Mouse (Mus musculus): ENCODE results near the gene 1110051M20Rik. TPM values are rescaled to one million over a fixed set of nuclear protein-coding genes. Genes with fewer than 3 reads are reported as not detected.
"Not testable (repeated sequence)": the region's sequence is repeated elsewhere in the genome, so short reads cannot be mapped to it uniquely, and the experiment has no call there.

1110051M20Rik gene
- polyA plus RNA-seq, 1 experiment from 2014 or later = 27.0 TPM

DNA sequence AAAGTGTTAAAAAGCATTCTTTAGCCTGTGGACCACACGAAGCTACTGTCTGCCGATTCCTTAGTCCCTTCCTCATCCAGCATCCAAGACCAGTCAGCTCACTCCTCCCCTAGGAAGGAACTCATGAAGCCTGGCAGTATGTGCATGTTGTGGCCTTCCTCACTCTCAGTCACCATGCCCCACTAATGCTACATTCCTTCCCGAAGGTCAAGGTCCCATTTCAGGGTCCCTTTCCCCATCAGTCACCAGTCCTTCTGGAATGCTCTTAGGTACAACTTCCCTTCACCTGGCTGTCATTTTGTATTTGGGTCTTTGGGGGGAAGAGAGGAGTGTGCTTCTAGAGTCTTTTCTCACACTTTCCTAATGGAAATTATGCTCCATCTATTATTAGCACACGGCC lies 192.5 kb downstream of the 1110051M20Rik start:
- Histone ChIP-seq H3K9me3 (ENCODE audit: low read length) (no peaks in the 10 kb centered on the region), H3K36me3 (ENCODE audit: insufficient read depth, low read length) (no peaks in the 10 kb centered on the region), H3K4me1 (ENCODE audit: insufficient read depth, low read depth, low read length) (no peaks in the 10 kb centered on the region), H3K27me3 (replicated peaks; ENCODE audit: insufficient read depth, low read length) (no peaks in the 10 kb centered on the region; the same call in 1 of the 2 replicates), H3K4me3 (ENCODE audit: low read depth, low read length) (no peak overlapping the region), H3K27ac (ENCODE audit: low read length) (no peak overlapping the region), H3K4me2 (replicated peaks; ENCODE audit: low read depth, low read length) (no peak overlapping the region), H3K9ac (replicated peaks; ENCODE audit: low read depth) (no peak overlapping the region)
- ATAC-seq (no peak), DNase-seq (ENCODE audit: low spot score) (no peak)
- TF ChIP-seq CTCF (IDR thresholded peaks at IDR 0.05) = no peak
- TF ChIP-seq EP300 (IDR thresholded peaks at IDR 0.05) = no peak
- WGBS = 49% methylated on average over 4 of the region's 4 CpGs

- Histone ChIP-seq H3K27me3 (replicated peaks; ENCODE audit: insufficient read depth, low read length) (no peaks in the 10 kb centered on the region), H3K36me3 (ENCODE audit: insufficient read depth, low read length) (no peaks in the 10 kb centered on the region), H3K9me3 (ENCODE audit: low read length) (no peaks in the 10 kb centered on the region), H3K4me3 (ENCODE audit: low read depth, low read length) (no peak overlapping the region), H3K9ac (replicated peaks; ENCODE audit: low read depth) (no peak overlapping the region), H3K4me2 (replicated peaks; ENCODE audit: low read depth, low read length) (no peak overlapping the region), H3K4me1 (ENCODE audit: insufficient read depth, low read depth, low read length) (no peaks in the 10 kb centered on the region), H3K27ac (ENCODE audit: low read length) (no peak overlapping the region)
- DNase-seq (ENCODE audit: low spot score) = no peak
- no peak for TF ChIP-seq CTCF (IDR thresholded peaks at IDR 0.05)
- TF ChIP-seq EP300 (IDR thresholded peaks at IDR 0.05) = no peak
- 76% methylated on average over 4 of the region's 4 CpGs for WGBS
- no peak for ATAC-seq
Measured at GRCm38 (mm10) chr2:91248366-91248765, 196.1 kb downstream of the 1110051M20Rik start.

DNA sequence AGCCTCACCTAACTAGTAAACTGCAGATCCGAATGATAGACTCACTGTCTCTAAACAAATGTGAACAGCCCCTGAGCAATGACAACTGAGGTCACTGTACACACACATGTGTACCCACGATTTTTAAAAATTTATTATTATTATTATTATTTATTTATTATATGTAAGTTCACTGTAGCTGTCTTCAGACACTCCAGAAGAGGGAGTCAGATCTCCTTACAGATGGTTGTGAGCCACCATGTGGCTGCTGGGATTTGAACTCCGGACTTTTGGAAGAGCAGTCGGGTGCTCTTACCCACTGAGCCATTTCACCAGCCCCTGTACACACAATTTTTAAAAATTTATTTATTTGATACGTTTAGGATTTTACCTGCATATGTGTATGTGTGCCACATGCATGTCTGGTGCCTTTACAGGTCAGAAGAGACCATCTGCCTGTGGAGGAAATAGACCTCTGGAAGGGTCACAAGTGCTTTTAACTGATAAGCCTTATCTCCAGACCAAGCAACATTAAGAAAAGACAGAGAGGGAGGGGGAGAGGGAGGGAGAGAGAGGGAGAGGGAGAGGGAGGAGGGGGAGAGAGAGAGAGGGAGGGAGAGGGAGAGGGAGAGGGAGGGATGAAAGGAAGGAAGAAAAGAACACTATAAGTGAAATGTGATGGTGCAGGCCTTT lies 199.8 kb downstream of the 1110051M20Rik start:
- TF ChIP-seq EP300 (IDR thresholded peaks at IDR 0.05) = no peak
- H3K27me3 ChIP-seq (replicated peaks; ENCODE audit: insufficient read depth, low read length) = no peaks in the 10 kb centered on the region
- H3K4me1 ChIP-seq (ENCODE audit: insufficient read depth, low read depth, low read length) = no peaks in the 10 kb centered on the region
- 70% methylated on average over 5 of the region's 5 CpGs for WGBS
- no peak overlapping the region for H3K27ac ChIP-seq (ENCODE audit: low read length)
- no peak overlapping the region for H3K9ac ChIP-seq (replicated peaks; ENCODE audit: low read depth)
- H3K9me3 ChIP-seq (ENCODE audit: low read length) = no peaks in the 10 kb centered on the region
- no peak overlapping the region for H3K4me2 ChIP-seq (replicated peaks; ENCODE audit: low read depth, low read length)
- H3K36me3 ChIP-seq (ENCODE audit: insufficient read depth, low read length) = no peaks in the 10 kb centered on the region
- H3K4me3 ChIP-seq (ENCODE audit: low read depth, low read length) = no peak overlapping the region
- DNase-seq (ENCODE audit: low spot score) (no peak), ATAC-seq (no peak)

DNA sequence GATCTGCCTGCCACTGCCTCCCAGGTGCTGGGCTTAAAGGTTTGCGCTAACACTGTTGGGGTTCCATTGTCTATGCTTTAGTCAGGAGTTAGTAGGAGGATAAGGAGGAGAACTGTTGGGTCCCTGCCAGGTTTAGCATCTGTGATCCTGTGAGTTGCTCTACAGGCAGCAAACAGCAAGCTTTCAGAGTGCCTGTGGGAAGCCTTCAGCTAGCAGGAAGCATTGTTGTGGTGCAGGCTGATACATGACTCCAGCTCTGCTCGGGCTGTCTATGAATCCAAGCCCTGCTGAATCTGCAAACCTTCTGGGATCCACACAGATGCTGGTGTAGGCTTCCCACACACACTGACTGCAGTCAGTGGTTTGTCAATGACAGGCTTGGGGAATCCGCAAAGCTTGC lies 201.1 kb downstream of the 1110051M20Rik start:
- no peak for TF ChIP-seq CTCF (IDR thresholded peaks at IDR 0.05)
- TF ChIP-seq EP300 (IDR thresholded peaks at IDR 0.05) = no peak
- WGBS = 66% methylated on average over 3 of the region's 3 CpGs
- Histone ChIP-seq H3K4me2 (replicated peaks; ENCODE audit: low read depth, low read length) (no peak overlapping the region), H3K27me3 (replicated peaks; ENCODE audit: insufficient read depth, low read length) (no peaks in the 10 kb centered on the region), H3K4me1 (ENCODE audit: insufficient read depth, low read depth, low read length) (no peaks in the 10 kb centered on the region), H3K36me3 (ENCODE audit: insufficient read depth, low read length) (no peaks in the 10 kb centered on the region), H3K9ac (replicated peaks; ENCODE audit: low read depth) (no peak overlapping the region), H3K27ac (ENCODE audit: low read length) (no peak overlapping the region), H3K9me3 (ENCODE audit: low read length) (no peaks in the 10 kb centered on the region), H3K4me3 (ENCODE audit: low read depth, low read length) (no peak overlapping the region)
- no peak for DNase-seq (ENCODE audit: low spot score)
- ATAC-seq = no peak

- Histone ChIP-seq H3K36me3 (ENCODE audit: insufficient read depth, low read length) (no peaks in the 10 kb centered on the region), H3K27ac (ENCODE audit: low read length) (no peak overlapping the region), H3K27me3 (replicated peaks; ENCODE audit: insufficient read depth, low read length) (no peaks in the 10 kb centered on the region), H3K4me3 (ENCODE audit: low read depth, low read length) (no peak overlapping the region), H3K9ac (replicated peaks; ENCODE audit: low read depth) (no peak overlapping the region), H3K4me2 (replicated peaks; ENCODE audit: low read depth, low read length) (no peak overlapping the region), H3K4me1 (ENCODE audit: insufficient read depth, low read depth, low read length) (no peaks in the 10 kb centered on the region), H3K9me3 (ENCODE audit: low read length) (no peaks in the 10 kb centered on the region)
- DNase-seq (ENCODE audit: low spot score) = no peak
- ATAC-seq = no peak
- 63% methylated on average over 5 of the region's 5 CpGs for WGBS
- TF ChIP-seq EP300 (IDR thresholded peaks at IDR 0.05) (no peak), CTCF (IDR thresholded peaks at IDR 0.05) (no peak)
Measured at GRCm38 (mm10) chr2:91242547-91242946, 202.0 kb downstream of the 1110051M20Rik start.

GRCm38 (mm10) chr2:91237511-91238080 lies 206.9 kb downstream of the 1110051M20Rik start:
- peak overlapping the region; percentile 82 for H3K27ac ChIP-seq (ENCODE audit: low read length)
- peak; percentile 6; the same call in 1 of the 2 replicates for TF ChIP-seq EP300 (IDR thresholded peaks at IDR 0.05)
- peak; percentile 52; the same call in 1 of the 2 replicates for TF ChIP-seq CTCF (IDR thresholded peaks at IDR 0.05)
- H3K4me3 ChIP-seq (ENCODE audit: low read depth, low read length) = peak overlapping the region; percentile 59
- ATAC-seq (peak; percentile 32), DNase-seq (ENCODE audit: low spot score) (peak; percentile 74)
- H3K9ac ChIP-seq (replicated peaks; ENCODE audit: low read depth); H3K27me3 ChIP-seq (replicated peaks; ENCODE audit: insufficient read depth, low read length); H3K4me1 ChIP-seq (ENCODE audit: insufficient read depth, low read depth, low read length); H3K9me3 ChIP-seq (ENCODE audit: low read length); H3K36me3 ChIP-seq (ENCODE audit: insufficient read depth, low read length): not testable (repeated sequence)
- peak overlapping the region; percentile 80 for H3K4me2 ChIP-seq (replicated peaks; ENCODE audit: low read depth, low read length)
- WGBS = 5% methylated on average over 4 of the region's 4 CpGs

All from lung, postnatal 0 days (tissue).